Mouse (Mus musculus) thymus, adult 2 months (tissue): Measurements from ENCODE around the gene Gm3448.
"Not testable (repeated sequence)": the region's sequence is repeated elsewhere in the genome, so short reads cannot be mapped to it uniquely, and the experiment has no call there.

Experiments used
- CTCF ChIP-seq: fragments of 200-500 bp; IDR thresholded peaks from 2 replicates; pipeline ENCODE4 v1.5.1; 2012; ENCODE audit warnings: mild to moderate bottlenecking, control low read depth, low read length, moderate library complexity, borderline replicate concordance; ENCODE audit not compliant: control insufficient read depth, poor library complexity, insufficient read depth; ENCODE audit errors: extremely low read depth
- POLR2A ChIP-seq: fragments of 200-500 bp; IDR thresholded peaks from 2 replicates; pipeline ENCODE4 v1.6.1; 2012; ENCODE audit warnings: mild to moderate bottlenecking, low read length, control low read depth, moderate library complexity; ENCODE audit not compliant: control insufficient read depth, poor library complexity, insufficient read depth; ENCODE audit errors: extremely low read depth

GRCm38 (mm10) chr17:15009706-15010413 lies 31.5 kb downstream of the Gm3448 start, which contains the start of gene Gm3435:
- not testable (repeated sequence) for TF ChIP-seq CTCF, POLR2A
